Mouse (Mus musculus): ENCODE measurements around the gene Fam120b.

DNA sequence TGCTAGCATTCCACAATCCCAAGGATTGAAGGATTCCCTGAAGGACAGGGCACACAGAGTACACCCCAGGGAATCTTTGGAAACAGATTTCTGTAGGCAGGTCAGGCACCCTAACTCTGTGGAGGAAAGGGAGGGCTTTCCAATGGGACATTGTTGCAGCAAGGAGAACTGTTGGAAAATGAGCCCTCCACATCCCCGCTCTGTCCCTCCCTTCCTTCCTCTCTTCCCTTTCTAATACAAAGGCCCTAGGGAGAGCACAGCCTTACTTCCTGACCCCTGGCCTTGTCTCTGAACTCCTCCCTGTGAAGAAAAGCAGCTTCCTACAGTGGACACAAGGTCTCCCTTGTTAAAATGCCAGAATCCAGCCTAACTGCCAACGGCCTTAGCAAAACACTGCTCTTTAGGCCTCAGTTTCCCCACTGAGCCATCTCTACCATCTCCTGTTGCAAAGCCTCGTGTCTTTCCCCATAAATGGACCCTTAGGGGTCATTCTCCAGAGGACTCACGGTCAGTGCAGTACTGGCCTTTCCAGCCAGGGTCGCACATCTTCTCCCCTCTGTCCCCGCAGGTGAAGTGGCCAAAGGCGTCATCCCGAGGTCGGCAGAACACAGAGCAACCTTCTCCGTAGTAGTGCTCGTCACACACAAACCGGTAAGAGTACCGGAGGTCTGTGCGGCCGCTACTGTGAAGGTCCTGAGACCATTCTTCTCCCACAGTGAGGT, 22.9 kb upstream of the Fam120b start:
- TF ChIP-seq CTCF (IDR thresholded peaks at IDR 0.05; ENCODE audit: low read depth, low read length) = no peak
- no peak for TF ChIP-seq POLR2A (IDR thresholded peaks at IDR 0.05; ENCODE audit: extremely low read depth, insufficient read depth, low read length)

Measured in liver, adult 2 months (tissue).